Mouse (Mus musculus) heart, embryonic 10.5 days (tissue): ENCODE measurements around the gene Slc22a23. TPM values are rescaled to one million over a fixed set of nuclear protein-coding genes. Genes with fewer than 3 reads are reported as not detected.

Experiments used
- DNase-seq: peaks from one replicate; pipeline ENCODE4 v3.0.0-alpha.2; 2017; ENCODE audit warnings: low spot score
- H3K27ac ChIP-seq: fragments of 300-500 bp; sonication (generic); 2 replicates; pipeline ENCODE4 v1.5.1; 2016; ENCODE audit warnings: mild to moderate bottlenecking
- H3K27me3 ChIP-seq: fragments of 300-500 bp; sonication (generic); 2 replicates; pipeline ENCODE4 v1.6.1; 2016; ENCODE audit warnings: mild to moderate bottlenecking; ENCODE audit not compliant: poor library complexity, insufficient read depth, severe bottlenecking
- H3K36me3 ChIP-seq: fragments of 300-500 bp; sonication (generic); 2 replicates; pipeline ENCODE4 v1.6.1; 2016; ENCODE audit warnings: mild to moderate bottlenecking, moderate library complexity
- H3K4me1 ChIP-seq: fragments of 300-500 bp; sonication (generic); 2 replicates; pipeline ENCODE4 v1.6.1; 2016; ENCODE audit warnings: mild to moderate bottlenecking
- H3K4me3 ChIP-seq: fragments of 300-500 bp; sonication (generic); 2 replicates; pipeline ENCODE4 v1.5.1; 2016; ENCODE audit warnings: mild to moderate bottlenecking, moderate library complexity
- H3K9me3 ChIP-seq: fragments of 300-500 bp; sonication (generic); 2 replicates; pipeline ENCODE4 v1.6.1; 2016; ENCODE audit warnings: mild to moderate bottlenecking, moderate library complexity
- WGBS: fragments of 180-500 bp; shearing (Covaris S2); methylation state at CpG from one replicate; pipeline ENCODE4 v1.1.7; 2016; 5-methylcytosine and 5-hydroxymethylcytosine counted together
- polyA plus RNA-seq: library from polyadenylated mRNA; unstranded; fragments of >200 nt; fragmentation: Nextera tagmentation; extraction: Ambion mirVana; gene quantifications from 2 replicates; pipeline ENCODE4 v1.2.1, GENCODE M21; 2016

Gene Slc22a23
- polyA plus RNA-seq, 1 experiment from 2014 or later, result 5.1 TPM

DNA sequence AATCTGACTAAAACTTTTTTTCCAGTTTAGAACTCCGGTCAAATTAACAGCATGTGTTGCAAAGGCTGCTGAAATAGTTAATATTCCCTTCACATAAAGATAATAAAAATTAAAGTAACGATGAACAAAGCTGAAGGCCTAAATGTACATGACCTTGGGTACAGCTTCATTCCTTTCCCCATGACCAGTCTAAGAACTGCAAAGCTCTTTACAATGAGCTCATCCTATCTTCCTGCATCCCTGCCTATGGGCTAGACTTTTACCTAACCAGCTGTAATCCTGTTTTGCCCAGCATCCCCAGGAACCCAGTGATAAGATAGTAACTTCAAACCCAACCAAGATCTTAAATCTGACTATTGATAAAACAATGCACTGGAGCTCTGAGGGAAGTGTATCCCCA lies 56.9 kb downstream of the Slc22a23 start:
- WGBS, result 75% methylated on average over 2 of the region's 2 CpGs

DNA sequence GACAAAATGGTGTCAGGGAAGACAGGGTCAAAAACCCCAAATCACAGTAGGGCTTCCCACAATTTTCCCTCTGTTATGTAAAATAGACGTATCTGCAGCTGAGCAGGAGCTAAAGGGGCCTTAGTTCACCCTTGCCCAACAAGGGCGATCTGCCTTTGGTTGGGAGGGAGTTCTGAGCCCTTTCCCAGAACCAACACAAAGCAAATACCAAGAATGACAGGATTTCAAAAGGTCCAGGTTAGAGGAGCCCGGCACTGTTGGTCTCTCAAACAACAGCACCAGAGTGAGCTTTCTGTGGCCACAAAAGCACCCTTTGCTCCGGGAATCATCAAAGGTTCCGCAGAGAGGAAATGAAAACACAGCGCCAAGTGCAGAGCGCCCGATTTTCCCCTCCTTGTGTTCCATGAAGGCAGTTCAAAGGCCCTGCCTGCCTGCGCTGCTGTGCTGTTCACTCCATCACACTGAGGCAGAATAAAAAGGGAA lies 57.3 kb downstream of the Slc22a23 start:
- peak overlapping the region; percentile 12; the same call in 1 of the 2 replicates for H3K27ac ChIP-seq
- DNase-seq, result no peak

More for the DNA sequence above, 56.9 kb downstream of the Slc22a23 start:
- DNase-seq, result no peak
- Histone ChIP-seq H3K9me3 (no peaks in the 10 kb centered on the region), H3K4me1 (peaks cover 12% of the 10 kb centered on the region), H3K4me3 (no peak overlapping the region), H3K36me3 (no peaks in the 10 kb centered on the region), H3K27me3 (no peaks in the 10 kb centered on the region), H3K27ac (no peak overlapping the region)

GRCm38 (mm10) chr13:34281360-34281759 lies 63.6 kb downstream of the Slc22a23 start:
- WGBS, result 82% methylated on average over 6 of the region's 6 CpGs
- H3K27me3 ChIP-seq, result no peaks in the 10 kb centered on the region
- 0 out of 2 replicates have a peak overlapping the region, but pooled peaks have one; percentile 59 for H3K27ac ChIP-seq
- H3K36me3 ChIP-seq, result no peaks in the 10 kb centered on the region
- no peak overlapping the region for H3K4me3 ChIP-seq
- DNase-seq, result no peak
- peaks cover 20% of the 10 kb centered on the region; the same call in 1 of the 2 replicates for H3K4me1 ChIP-seq
- no peaks in the 10 kb centered on the region for H3K9me3 ChIP-seq

More for the DNA sequence above, 57.3 kb downstream of the Slc22a23 start:
- Histone ChIP-seq H3K27me3 (no peaks in the 10 kb centered on the region), H3K36me3 (no peaks in the 10 kb centered on the region), H3K4me3 (no peak overlapping the region), H3K4me1 (peaks cover 12% of the 10 kb centered on the region), H3K9me3 (no peaks in the 10 kb centered on the region)
- WGBS, result 34% methylated on average over 9 of the region's 9 CpGs

DNA sequence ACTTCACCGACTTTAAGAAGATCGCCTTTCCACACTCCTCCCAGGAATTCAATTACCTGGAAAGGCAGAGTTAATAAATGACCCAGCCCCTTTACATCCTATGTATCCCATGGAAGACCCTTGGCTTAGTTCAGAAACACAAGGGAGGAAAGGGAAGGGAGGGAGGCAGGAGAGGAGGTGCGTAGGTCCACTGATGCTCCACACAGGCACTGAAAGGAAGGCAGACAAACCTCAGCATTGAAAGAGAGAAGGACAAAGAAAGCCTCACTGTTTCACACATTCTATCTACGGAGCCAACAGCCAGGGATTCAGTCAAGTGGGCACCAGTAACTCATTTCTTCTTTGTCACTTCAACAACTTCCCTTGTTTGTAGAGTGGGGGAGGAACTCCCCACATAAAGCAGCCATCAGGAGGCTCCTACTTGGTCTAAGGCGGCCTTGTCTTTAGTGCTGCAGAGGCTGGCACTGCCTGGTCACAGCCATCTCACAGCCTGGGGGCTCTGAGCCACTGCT lies 66.2 kb downstream of the Slc22a23 start:
- Histone ChIP-seq H3K27me3 (no peaks in the 10 kb centered on the region), H3K4me1 (peaks cover 20% of the 10 kb centered on the region; the same call in 1 of the 2 replicates), H3K27ac (no peak overlapping the region), H3K9me3 (no peaks in the 10 kb centered on the region), H3K36me3 (no peaks in the 10 kb centered on the region), H3K4me3 (no peak overlapping the region)
- WGBS, result 72% methylated on average over 5 of the region's 5 CpGs
- DNase-seq, result no peak

- no peaks in the 10 kb centered on the region for H3K36me3 ChIP-seq
- no peak overlapping the region for H3K4me3 ChIP-seq
- no peak for DNase-seq
- 61% methylated on average over 6 of the region's 6 CpGs for WGBS
- no peaks in the 10 kb centered on the region for H3K27me3 ChIP-seq
- no peak overlapping the region for H3K27ac ChIP-seq
- peaks cover 20% of the 10 kb centered on the region; the same call in 1 of the 2 replicates for H3K4me1 ChIP-seq
- H3K9me3 ChIP-seq, result no peaks in the 10 kb centered on the region
These were observed 66.7 kb downstream of the Slc22a23 start for GRCm38 (mm10) chr13:34278288-34278701.

GRCm38 (mm10) chr13:34277611-34278010 lies 67.4 kb downstream of the Slc22a23 start:
- H3K27me3 ChIP-seq, result no peaks in the 10 kb centered on the region
- no peaks in the 10 kb centered on the region for H3K36me3 ChIP-seq
- H3K4me3 ChIP-seq, result no peak overlapping the region
- DNase-seq, result no peak
- 83% methylated on average over 2 of the region's 2 CpGs for WGBS
- no peaks in the 10 kb centered on the region for H3K9me3 ChIP-seq
- H3K4me1 ChIP-seq, result peaks cover 22% of the 10 kb centered on the region
- H3K27ac ChIP-seq, result no peak overlapping the region

DNA sequence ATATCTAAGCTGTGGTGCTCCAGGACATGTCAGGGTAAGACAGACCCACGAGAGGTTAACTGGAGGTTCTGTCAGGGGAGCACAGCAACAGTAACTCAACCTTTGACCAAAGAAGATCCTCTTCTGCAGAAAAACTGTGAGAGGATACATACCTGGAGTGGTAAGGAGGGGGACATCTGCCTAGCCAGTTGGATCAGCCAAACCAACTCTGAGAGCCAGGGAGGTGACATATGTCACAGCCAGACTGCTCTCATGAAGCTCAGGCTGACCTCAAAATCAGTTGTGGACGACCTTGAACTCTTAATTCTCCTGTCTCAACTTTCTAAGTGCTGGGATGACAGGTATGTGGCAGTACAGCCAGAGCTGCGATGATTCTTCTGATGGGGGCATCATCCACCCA lies 68.0 kb downstream of the Slc22a23 start:
- Histone ChIP-seq H3K27ac (no peak overlapping the region), H3K4me1 (peaks cover 28% of the 10 kb centered on the region), H3K4me3 (no peak overlapping the region), H3K27me3 (no peaks in the 10 kb centered on the region), H3K9me3 (no peaks in the 10 kb centered on the region), H3K36me3 (no peaks in the 10 kb centered on the region)
- WGBS, result 61% methylated on average over 3 of the region's 3 CpGs
- DNase-seq, result no peak

DNA sequence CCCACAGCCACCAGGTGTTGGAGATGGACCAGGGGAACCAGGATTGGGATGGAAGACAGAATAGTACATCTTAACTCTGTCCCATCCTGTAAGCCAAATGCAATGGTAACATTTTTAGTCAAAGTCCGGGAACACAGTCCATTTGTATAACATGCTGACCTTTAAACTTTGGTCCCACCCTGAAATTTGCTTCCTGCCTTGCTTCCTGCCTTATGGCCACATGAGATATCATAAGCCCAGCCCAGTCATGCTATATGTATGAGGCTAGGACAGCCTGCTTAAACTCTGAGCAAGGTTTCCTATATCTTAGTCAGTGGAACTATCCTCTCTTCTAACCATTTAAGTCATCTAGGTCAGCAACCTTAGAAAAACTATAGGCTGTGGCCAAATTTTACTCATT lies 70.1 kb downstream of the Slc22a23 start:
- Histone ChIP-seq H3K27ac (no peak overlapping the region), H3K4me1 (peaks cover 41% of the 10 kb centered on the region), H3K36me3 (no peaks in the 10 kb centered on the region), H3K4me3 (no peak overlapping the region), H3K27me3 (no peaks in the 10 kb centered on the region), H3K9me3 (no peaks in the 10 kb centered on the region)
- WGBS, result 78% methylated on average over 1 of the region's 1 CpGs
- peak; percentile 79 for DNase-seq

GRCm38 (mm10) chr13:34274417-34274816 lies 70.6 kb downstream of the Slc22a23 start:
- no peak for DNase-seq
- H3K27ac ChIP-seq, result no peak overlapping the region
- no peaks in the 10 kb centered on the region for H3K9me3 ChIP-seq
- H3K36me3 ChIP-seq, result no peaks in the 10 kb centered on the region
- H3K27me3 ChIP-seq, result no peaks in the 10 kb centered on the region
- WGBS, result 94% methylated on average over 2 of the region's 2 CpGs
- H3K4me1 ChIP-seq, result peaks cover 40% of the 10 kb centered on the region
- H3K4me3 ChIP-seq, result no peak overlapping the region

DNA sequence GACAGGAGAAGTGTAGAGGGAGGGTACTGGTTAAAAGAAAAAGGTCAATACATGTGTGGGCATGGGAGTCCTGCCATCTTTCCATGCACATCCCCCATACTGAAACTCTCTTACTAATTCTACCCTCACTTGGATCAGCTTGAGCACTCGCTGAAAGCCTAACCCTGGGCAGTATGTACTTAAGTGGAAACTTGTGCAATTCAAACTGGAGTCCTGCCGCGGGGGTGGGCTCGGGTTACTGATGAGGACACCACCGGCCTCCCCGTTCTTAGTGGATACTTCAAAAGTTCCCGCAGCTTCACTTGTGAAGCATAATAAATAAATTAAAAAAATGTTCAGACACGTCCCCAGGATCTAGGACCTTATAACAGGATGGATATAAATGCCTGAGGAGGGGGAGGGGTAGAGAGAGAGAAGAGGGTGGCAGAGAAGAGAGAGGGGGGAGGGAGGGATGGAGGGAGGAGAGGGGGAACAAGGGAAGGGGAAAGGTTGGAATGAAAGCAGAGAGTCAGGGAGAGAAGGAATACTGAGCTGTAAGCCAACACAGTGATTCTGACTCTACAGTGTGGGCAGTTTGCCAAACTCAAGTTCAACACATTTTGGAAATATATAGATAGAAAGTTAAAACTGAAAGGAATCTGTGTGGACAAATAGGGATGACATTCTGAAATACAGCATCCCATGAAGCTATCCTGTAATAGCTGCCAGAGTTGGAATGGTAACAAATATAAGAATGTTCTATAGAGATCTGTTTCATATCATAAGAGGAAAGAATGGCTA lies 72.5 kb downstream of the Slc22a23 start:
- no peak for DNase-seq
- no peak overlapping the region for H3K27ac ChIP-seq
- WGBS, result 42% methylated on average over 8 of the region's 8 CpGs

GRCm38 (mm10) chr13:34271665-34272064 lies 73.3 kb downstream of the Slc22a23 start:
- Histone ChIP-seq H3K4me1 (peaks cover 21% of the 10 kb centered on the region), H3K9me3 (no peaks in the 10 kb centered on the region), H3K36me3 (no peaks in the 10 kb centered on the region), H3K4me3 (no peak overlapping the region), H3K27ac (no peak overlapping the region; the same call in 1 of the 2 replicates), H3K27me3 (no peaks in the 10 kb centered on the region)
- 65% methylated on average over 2 of the region's 2 CpGs for WGBS
- DNase-seq, result no peak

More for the DNA sequence above, 72.5 kb downstream of the Slc22a23 start:
- Histone ChIP-seq H3K27me3 (no peaks in the 10 kb centered on the region), H3K4me1 (peaks cover 26% of the 10 kb centered on the region), H3K9me3 (no peaks in the 10 kb centered on the region), H3K4me3 (no peak overlapping the region), H3K36me3 (no peaks in the 10 kb centered on the region)

GRCm38 (mm10) chr13:34270886-34271602 lies 73.9 kb downstream of the Slc22a23 start:
- H3K4me1 ChIP-seq, result peaks cover 21% of the 10 kb centered on the region

More at GRCm38 (mm10) chr13:34270886-34271602, 73.9 kb downstream of the Slc22a23 start:
- H3K27ac ChIP-seq, result no peak overlapping the region
- no peaks in the 10 kb centered on the region for H3K27me3 ChIP-seq
- H3K9me3 ChIP-seq, result no peaks in the 10 kb centered on the region
- WGBS, result 71% methylated on average over 5 of the region's 5 CpGs
- no peaks in the 10 kb centered on the region for H3K36me3 ChIP-seq
- H3K4me3 ChIP-seq, result no peak overlapping the region
- no peak for DNase-seq
